Mouse (Mus musculus) embryo, embryonic 9.5 days (tissue): ENCODE results near the gene Anxa2.

Experiments used
- DNase-seq: peaks from one replicate; pipeline ENCODE4 v3.0.0-alpha.2; 2017; ENCODE audit errors: extremely low spot score

Anxa2 gene

DNA sequence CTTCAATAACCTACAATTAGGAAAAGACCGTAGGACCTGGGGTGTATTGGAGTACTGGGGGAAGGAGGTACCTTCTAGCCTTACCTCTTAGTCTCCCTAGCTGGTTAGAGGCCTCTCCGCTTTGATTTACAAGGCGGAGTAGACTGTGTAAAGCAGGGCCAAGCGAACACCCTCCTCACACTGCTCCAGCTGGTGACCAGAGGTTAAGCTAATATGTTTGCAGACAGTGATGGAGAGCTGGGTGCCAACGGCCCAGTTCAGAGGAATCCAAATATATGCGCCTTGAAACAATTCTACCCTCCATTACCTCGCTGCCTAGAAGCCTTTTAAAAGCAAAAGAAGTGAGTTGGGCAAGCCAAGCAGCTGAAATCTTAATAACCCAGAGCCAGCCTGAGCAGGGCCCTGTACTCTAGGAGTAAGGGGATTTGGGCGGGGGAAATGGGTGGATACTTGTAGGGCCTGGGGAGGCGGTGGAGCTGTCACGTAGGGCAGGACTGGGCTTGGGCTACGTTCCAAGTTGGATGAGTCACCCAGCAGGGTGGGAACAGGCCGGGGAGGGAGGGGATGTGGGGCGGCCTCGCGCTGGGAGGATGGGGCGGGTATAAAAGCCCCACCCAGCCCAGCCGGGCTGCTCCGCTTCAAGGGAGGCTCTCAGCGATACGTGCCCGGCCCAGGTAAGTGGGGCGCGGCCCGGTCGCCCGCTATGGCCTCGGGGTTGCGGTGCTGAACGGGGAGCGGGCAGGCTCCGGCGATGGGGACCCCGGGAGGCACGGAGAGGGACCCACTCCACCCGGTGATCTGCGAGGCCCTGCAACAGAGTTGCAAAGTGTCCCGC is at the start of gene Anxa2:
Gene Anxa2 (plus strand): TSS at position 555 of the 835 bp plus-strand sequence.
- DNase-seq: peak; percentile 61

GRCm38 (mm10) chr9:69404671-69405070 is 48.7 kb upstream of the Anxa2 start:
- DNase-seq: no peak

DNA sequence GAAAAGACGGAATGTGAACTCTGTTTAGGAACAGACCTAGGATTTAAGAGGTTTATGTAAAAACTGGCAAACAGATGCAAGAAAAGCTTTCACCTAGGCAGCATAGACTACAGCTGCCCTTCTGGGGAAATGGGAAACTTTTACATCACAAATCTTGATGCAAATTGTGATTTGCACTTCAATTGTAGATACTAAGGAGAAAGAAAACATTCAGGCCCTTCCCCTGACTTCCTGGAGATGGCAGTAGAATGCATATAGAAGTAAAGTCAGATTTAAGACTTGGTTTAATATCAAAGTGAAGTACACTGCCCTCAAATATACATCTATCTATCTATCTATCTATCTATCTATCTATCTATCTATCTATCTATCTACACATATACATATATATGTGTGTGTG is 33.9 kb upstream of the Anxa2 start:
- DNase-seq: no peak

- no peak for DNase-seq
Measured at GRCm38 (mm10) chr9:69430531-69430930, 22.9 kb upstream of the Anxa2 start.

DNA sequence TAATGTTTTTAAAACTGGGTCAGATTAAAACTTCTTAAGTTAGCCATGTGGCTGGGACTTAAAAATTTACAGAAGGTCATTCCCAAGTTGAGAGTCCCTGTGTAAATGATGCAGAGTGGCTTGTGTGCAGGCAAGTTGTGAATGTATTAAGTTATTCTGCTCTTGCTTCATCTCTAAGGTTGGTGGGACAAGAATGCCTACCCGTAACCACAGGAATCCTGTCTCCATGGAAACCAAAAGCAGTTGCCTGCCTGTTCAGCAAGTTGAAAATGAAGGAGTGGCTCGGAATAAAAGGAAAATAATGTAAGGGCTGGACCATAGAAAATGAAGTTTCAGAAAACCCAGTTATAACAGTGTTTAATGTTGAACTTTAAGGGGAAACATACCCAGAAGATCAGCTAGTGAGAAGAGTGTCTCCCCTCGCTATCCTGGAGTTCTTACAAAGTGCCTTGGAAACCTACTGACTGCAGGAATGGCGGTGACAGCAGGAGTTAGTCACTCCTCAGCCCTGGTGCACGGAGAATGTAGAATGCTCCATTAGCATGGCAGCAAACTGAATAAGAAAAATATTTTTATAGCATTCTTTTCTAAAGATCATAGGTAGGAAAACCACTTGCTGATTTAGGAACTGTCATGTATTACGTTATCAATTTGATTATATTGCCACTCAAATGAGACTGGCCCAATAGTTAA is 21.4 kb upstream of the Anxa2 start:
- peak; percentile 40 for DNase-seq

DNA sequence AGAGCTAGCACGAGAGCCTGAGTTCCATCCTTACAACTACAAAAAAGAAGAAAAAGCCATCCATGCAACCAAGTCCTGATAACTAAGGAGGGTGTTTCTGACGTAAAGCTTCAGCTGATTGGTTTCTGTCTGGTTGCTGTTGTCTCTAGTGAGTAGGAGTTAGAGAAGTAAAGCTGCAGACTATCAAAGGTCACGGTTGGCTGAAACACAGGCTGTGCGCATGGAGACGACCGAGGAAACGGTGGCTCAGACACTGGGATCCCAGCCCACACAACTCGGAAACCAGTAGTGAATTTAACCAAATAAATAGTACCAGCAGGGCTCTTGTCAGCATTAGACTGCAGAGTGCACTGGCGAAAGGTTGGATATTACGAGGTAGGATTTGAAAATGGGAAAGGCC is 18.2 kb upstream of the Anxa2 start:
- DNase-seq: no peak

GRCm38 (mm10) chr9:69435662-69436061 is 17.8 kb upstream of the Anxa2 start:
- DNase-seq: no peak

DNA sequence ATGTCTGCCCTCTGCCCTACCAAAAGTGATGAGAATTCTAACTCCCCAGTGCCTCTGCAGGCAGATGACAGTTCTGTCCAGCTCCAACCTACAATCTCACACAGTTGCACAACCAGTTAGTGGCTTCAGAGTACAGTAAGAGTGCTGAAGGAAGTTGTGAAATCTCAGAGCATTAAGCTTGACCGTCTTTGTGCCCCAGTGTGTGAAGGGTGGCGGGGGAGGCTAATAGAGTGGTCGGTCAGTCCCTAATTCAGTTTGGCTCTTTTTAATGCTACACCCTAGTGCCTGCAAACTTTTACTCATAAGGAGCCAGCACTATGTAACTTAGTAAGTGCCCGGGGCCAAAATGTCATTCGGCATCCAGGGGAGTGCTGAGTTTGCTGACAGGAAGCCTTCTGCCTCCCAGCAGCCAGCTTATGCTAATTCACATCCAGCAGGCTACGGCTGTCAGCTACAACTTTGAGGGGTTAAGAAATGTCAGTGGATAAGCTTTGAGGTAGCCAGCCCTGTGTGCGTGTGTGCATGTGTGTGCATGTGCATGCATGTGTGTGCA is 13.5 kb upstream of the Anxa2 start:
- no peak for DNase-seq

DNA sequence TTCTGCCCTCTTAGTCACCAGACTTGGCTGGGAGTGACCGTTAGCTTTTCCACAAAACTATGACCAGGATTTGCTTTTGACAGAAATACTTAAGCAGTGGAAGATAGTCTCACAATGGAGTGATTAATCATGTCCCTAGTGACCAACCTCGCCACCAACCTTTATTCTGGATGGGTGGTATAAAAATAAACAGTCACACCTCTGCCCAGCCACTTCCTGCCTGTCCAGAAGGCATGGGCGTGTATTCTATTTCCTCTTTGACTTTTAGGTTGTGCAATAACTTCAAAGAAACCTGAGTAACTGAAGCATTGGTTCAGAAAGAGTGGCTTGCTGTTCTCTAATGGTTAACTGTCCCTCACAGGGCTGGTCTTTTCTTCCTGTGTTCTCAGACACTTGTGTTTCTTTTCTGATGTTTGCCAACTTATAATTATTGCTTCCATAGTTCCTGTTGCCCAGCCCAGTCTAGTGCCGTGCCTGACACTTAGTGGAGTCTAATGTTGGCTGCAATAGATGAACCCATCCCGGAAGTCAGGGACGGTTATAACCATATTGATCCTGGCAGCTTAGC is 10.9 kb upstream of the Anxa2 start:
- no peak for DNase-seq

GRCm38 (mm10) chr9:69443203-69443602 is 10.2 kb upstream of the Anxa2 start:
- no peak for DNase-seq

DNA sequence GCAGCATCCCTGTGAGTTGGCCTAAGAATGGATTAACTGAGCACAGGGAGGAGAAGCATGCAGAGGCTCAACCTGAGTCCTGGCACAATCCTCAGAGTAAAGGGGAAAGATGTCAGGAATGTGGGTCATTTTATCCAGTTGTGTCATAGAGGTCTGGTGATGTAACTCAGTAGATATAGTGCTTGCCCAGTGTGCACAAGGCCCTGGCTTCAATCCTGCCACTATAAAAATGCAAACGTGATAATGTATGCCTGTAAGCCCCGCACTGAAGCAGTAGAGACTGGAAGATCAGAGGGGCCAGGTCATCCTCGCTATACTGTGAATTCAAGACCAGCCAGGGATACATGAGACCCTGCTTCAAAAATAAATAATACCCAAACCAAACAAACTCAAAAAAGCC is 4.6 kb upstream of the Anxa2 start:
- no peak for DNase-seq

DNA sequence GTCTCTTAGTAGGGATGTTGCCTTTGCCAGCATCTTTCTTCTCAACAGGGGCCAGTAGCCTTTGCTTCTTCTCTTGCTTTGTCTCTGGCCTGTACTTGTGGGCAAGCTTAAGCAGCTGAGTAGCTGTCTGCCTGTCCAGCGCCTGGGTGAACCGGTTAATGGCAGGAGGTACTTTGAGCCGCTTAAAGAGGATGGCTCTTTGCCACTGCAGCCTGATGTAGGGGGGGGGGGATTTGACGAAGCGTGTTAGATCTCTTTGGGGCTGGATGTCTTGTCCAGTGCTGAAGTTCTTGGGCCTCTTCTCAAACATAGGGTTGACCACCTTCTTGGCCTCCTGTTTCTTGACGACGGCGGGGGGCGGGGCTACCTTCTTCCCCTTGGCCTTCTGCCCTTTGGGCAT is 2.8 kb upstream of the Anxa2 start:
- no peak for DNase-seq

DNA sequence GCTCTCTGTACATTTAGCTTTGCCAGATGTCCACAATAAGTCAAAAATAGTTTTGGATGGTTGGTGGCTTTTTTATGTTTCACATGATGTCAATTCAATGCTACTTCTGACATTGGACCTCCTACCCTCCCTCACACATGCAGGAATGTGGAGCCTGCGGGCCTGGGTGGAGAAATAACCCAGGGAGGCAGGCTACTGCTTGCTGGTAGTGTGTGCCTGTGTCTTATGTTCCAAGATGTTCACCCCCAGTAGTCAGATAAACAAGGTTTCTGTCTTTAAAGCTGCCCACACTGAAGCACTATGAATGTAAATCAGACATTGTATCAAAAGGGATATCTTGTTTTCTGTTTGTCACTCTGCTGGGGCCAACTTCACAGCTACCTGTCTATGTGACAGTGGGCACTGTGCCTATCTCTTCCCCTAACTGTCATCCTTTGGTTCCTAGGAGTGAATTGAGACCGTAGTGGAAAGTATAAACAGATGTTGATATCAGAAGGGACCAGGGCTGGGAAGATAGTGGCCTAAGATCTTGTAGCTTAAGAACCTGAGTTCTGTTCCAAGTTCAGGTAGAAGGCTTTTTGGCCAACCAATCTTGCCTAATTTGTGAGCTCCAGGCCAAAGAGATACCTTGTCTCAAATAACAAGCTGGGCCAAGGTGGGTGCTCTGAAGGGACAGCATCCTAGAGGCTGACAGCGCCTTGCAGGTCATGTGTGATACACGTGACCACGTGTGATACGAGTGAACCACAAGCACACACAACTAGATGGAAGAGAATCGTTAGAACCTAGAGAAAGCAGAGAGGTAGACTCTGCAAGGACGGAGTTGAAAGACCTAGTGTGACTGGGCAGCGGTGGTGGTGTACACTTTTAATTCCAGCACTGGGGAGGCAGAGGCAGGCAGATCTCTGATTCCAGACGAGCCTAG is 1.3 kb upstream of the Anxa2 start:
- DNase-seq: no peak

DNA sequence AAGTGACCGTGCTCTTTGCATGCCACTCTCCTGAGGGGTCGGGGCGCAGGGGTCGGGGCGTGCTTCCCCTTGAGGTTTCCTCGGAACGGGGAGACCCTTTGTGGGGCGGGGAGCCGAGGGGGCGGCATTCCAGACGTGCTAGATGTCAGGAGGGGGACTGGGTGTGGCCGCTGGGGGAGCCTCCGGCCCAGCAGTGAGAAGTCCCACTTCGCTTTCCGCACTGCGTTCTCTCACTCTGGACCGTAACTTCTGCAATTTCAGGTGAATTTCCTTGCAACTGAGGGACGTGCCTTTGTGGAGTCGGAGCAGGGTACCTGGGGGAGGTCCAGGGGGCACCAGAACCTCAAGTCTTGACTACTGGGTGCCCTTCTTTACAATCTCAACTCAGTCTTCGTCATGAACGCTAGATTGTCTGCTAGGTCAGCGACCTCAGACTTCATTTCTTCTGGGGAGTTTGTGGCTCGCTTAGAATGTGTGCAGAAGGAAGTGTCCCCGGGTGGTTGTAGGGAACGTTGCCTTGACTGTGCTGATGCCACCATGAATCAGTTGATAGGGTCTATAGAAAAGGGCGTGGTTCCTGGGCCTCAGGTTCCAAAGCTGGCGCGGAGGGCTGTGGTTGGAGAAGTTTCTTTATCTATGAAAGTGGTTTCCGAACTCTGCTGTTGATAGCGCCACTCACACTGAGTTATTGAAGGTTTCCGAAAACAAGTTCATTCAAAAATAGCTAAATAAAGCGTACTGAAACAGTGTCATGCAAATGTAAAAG is 664 bp downstream of the Anxa2 start:
- peak; percentile 47 for DNase-seq

- no peak for DNase-seq
Measured at GRCm38 (mm10) chr9:69454691-69455090, 1.3 kb downstream of the Anxa2 start.

- no peak for DNase-seq
Measured at GRCm38 (mm10) chr9:69455391-69455790, 2.0 kb downstream of the Anxa2 start.

GRCm38 (mm10) chr9:69456406-69457075 is 3.1 kb downstream of the Anxa2 start:
- no peak for DNase-seq

DNA sequence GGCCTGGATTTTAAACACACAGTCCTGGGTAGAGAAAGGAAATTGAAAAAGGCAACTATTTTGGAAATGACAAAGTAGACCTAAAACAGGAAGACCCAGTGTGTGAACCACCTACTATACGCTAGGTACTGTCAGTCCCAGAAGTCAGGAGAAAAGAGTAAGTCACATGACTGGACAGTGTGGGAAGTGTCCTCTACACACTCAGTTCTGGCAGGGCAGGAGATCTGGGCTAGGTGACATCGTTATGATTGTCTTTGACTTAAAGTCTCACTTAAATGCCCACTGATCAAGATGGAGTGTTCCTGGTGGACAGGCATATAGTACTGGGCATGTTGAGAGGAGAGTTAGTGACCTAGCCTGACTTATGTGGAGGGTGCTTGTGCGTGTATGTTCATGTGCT is 3.7 kb downstream of the Anxa2 start:
- DNase-seq: no peak

DNA sequence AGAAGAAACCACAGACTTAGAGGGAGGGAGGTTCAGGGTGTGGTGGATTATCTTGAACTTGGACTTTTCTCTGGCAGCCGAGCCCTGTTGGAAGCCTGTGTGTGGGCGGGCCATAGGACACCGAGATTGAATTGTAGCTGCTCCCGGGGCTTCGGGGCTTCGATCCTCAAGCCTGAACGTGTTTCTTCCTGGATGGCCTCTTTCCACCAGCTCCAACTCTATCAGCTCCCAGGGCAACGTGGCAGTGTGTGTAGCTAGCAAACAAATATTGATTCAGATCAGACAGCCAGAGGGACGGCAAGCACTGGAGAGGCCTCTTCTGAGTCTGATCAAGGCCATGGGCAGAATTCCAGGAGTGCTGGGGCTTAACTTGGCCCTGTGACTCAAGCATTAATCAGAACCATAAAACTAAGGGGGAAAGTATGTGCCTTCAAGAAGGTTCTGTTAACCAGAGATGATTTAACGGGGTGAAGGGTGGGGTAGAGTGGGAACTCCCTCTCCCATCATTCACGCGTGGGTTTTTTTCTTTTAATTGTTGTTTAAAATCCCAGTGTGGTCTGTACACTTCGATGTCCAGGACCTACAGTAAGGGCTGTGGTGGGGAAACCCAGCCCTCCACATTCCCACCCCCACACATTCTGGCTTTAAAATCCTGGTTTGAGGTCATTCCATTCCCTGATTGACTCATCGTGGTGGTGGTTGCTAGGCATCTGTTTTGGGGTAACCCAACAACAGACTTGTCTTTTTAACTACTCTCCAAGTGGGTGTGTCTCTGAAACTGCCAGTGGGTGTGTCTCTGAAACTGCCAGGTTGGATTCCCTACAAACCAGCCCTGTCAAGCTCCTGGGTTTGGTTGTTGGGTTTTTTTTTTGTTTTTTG is 4.6 kb downstream of the Anxa2 start:
- DNase-seq: no peak
